Mouse (Mus musculus) kidney, adult 8-10 months (tissue): Measurements from ENCODE around the gene D6Ertd527e.

ENCODE experiments used
- DNase-seq, 2 experiments: peaks; one replicate each; pipeline ENCODE4 v3.0.0; 2022

The D6Ertd527e gene

DNA sequence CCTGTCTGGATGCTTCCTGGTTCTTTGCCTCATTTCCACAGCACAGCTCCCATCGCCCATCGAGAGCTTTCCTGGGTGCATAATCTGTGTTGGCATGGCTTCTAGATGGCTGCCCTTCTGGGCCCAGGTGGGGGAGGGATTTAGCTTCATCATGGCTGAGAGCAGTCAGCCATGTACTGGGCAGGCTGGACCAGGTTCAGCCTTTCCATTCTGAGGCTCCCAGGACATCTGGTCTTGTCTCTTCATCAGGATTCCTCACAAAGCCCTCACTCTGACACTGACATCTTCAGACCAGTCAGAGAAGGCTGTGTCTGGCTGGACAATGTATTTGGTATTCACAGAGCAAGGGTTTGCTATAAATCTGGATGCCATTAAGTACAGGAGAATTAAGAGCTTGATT lies 11.4 kb downstream of the D6Ertd527e start:
- no peak for DNase-seq

DNA sequence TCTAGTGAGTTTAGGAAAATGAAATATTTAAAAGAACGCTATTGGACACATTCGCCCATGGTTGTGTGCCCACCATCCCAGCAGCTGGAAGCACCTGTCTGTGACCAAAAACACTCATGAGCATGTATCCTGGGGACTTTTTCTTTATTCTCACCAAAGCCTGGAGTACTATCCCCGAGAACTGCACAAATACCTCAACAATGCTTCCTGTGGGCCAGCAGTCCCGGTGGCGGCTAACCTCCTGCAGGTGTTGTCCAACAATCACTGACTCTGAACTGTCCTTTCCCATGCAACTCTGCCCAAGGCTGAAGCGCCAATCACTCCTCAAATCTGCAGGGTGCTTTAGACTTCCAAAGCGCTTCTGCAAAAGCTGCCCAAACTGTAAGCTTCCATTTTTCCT lies 12.1 kb downstream of the D6Ertd527e start:
- no peak for DNase-seq

DNA sequence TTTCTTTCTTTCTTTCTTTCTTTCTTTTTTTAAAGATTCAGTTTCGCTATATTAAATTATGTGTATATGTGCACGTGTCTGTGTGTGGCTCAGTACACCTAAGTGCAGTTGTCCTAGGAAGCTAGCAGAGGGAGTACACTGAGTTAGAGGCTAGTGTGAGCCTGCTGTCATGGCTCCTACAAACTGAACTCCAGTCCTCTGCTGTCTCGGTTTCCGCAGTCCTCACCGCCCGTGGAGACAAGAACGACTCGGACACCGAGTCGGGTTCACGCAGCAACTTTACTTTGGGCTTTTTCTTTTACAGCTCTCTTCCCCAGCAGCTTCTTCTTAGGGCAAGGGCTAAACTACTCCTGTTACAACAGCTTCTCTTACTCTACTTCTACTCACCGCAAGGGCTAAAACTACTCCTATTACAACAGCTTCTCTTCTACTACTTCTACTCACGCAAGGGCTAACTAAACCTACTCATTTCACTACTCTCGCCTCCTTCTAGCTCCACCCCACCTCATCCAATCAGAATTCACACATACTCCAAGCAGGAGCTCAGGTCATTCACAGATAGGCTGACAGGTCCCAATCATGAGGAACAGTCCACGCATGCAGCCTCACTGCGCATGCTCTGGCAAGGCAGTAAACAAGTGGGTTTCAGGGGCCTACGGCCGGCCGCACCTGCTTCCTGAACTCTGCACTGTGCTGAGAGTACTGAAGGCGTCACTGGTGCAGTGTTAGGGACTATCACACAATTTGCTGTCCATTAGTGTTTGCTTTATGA lies 14.7 kb downstream of the D6Ertd527e start:
- no peak for DNase-seq

DNA sequence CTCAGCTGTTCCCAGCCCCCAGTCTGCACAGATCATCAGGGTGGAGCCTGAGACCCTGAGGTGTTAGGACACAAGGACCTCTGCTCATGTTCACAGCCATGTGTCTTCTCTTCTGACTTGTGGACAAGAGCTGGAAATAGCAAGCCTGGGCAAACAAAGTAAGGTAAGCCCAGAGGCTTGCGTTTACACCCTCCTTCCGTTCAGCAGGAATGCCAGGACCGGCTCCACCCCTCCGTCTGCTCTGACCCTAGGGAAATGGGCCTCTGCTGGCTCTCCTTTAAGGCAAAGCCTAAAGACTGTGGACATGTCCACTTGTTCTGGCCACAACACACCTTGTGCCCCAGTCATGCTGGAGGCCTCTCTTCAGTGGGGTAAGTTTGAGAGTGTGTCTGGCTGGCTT lies 15.4 kb downstream of the D6Ertd527e start:
- no peak for DNase-seq

DNA sequence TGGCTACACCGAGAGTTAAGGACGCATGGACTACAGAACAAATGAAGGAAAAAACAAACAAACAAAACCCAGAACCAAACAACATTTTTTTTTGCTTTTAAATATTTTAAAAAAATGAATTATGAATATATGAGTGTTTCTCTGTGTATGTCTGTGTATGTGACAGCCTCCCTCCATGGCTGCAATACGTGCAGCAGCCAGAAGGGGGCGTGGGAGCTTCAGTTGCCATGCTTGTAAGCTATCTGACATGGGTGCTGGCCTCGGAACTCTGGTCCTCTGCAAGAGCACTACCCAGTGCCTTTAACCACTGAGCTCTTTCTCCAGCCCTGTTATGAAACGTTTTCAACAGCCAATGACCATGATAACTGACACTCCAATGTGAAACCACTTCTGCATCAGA lies 16.1 kb downstream of the D6Ertd527e start:
- DNase-seq, result no peak

DNA sequence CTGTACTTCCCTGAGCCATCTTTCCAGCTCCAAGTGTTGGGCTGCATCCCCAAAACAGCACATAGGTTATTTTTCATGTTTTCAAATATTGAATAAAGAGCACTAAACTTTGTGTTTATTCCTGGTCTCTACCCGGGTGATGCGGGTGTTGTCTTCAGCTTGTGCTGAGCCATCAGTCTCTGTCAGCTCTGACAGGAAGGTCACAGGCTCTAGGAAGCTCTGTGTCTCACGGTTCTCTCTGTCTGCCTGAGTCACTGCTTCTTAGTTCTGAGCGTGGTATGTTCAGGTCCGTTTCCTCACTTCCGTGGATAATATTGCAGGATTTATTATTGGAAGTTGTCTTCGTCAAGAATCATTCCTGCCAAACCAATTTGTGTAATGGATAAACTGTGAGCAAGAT lies 17.4 kb downstream of the D6Ertd527e start:
- no peak for DNase-seq

DNA sequence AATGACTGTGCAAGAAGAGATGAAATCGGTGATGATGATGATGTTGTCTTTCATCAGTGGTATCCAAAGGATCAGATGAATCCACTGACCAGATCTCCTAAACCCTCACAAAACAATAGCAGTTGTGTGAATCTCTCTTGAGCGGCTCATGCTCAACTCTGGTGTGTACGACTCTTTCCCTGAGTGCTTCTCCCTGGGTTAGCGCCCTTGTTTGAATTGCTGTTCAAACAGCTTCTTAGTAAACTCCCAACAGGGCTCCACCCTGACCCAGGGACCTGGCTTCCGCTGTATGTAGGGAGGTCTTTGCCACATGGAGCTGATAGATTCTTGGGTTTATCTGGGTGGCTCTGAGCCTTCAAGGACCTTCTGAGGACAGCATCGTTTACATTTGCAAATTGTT lies 18.9 kb downstream of the D6Ertd527e start:
- no peak for DNase-seq

DNA sequence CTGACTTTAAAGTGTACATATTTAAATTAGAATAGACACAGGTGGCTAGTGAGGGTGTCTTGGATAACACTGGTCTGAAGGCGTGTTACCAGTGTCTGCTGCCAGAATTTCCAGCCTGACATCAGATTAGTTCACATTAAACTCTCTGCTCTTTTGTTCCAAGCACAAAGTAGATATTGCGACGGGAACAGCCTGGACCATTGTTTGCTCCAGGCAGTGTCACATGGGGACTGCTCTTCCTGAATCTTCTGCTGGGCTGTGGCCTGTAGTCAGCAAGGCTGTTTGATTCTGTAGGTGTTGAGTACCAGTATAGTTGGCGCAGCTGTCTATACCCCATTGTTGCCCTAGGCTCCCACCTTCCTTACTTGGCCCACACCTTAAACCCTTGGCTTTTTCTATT lies 19.4 kb downstream of the D6Ertd527e start:
- DNase-seq, result no peak

DNA sequence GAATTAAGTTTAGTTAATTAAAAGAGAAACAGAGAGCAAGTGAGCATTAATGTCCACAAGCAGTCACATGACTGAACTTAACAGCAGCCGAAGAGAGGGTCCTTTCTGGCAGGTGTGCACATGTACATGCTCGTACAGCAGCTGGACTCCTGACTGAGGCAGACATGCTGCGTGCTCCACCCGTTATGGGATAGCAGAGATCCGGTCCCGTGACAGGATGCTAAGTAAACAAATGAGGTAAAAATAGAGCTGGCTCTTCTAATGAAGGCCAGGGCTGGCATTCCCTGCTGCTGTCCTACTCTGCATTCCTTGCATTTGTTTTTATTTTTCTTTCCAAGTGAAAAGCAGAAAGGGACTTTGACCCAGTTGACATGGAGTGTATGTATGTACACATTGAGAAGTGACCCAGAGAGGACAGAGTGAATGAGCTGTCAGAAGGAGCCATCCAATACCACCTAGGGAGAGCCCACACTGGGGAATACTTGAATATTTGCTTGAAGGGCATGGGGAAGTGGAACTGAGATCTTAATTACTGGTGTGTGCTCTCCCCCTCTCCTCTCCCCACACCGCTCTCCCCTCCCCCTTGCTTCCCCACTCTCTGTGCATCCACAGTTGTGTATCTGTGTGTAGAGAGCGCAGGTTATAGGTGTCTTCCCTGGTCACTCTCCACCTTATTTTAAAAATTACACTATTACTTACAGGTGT lies 22.7 kb downstream of the D6Ertd527e start:
- no peak for DNase-seq

DNA sequence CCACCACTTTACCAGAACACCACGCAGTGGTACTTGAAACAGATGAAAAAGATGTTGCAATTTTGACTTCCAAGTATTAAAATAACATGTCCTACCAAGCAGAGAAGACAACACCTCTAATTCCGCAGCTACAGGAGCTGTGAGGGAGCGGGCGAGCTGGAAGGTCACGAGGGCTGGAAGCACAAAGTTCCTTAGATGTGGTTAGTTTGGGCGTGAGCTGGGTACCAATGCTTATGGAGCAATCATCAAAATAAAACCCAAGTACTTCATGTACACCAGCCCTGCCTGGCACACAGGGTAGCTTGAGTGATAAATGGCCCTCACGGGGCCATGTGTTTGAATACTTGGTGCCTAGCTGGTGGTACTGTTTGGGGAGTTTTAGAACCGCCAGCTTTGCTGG lies 25.3 kb downstream of the D6Ertd527e start:
- DNase-seq, result no peak

DNA sequence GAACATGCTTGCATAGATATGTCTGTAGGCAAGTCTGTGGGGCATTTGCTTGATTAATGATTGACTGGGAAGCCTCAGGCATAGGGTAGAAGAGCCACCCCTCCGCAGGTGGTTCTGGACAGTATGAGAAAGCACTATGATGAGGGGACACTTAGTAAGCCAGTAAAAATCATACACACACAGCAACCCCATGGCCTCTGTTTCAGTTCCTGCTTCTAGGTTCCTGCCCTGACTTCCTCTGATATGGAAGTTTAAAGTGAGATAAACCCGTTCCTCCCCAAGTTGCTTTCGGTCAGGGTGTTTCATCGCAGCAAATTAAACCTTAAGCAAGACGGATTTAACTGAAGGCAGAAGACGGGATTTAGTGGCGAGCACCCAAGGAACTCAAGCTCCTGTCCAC lies 26.1 kb downstream of the D6Ertd527e start:
- DNase-seq, result no peak

DNA sequence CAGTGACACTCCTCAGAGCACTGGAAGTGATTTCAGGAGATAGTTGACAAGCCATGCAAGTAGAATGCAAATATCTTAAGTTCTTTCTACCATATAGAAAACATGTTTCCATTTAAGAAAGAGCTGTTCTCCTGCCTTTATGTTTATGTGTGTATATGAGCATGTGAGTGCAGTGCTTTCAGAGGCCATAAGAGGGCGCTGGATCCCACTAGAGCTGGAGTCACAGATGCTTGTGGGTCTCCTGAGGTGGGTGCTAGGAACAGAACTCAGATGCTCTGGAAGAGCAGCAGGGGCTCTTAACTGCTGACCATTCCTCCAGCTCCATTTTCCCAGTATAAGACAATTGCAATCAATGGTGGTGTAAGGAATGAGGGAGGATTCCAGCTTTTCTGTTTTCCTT lies 26.5 kb downstream of the D6Ertd527e start:
- DNase-seq, result no peak

DNA sequence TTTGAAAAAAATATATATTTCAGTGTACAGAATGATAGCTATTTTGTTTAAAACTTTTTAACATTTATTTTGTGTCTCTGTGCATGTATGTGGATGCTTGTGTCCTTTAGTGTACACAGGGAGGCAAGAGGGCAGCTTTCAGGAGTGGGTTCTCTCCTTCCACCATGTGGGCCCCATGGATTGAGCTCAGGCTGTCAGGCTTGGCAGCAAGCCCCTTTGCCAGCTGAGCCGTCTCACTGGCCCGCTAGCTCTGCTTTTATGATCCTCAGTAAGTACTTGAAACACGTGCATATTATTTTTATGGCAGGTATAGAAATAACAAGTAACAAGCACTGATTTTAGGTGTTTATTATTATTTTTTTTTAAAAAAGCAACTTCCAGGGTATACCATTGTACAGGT lies 29.0 kb downstream of the D6Ertd527e start:
- DNase-seq, result no peak

DNA sequence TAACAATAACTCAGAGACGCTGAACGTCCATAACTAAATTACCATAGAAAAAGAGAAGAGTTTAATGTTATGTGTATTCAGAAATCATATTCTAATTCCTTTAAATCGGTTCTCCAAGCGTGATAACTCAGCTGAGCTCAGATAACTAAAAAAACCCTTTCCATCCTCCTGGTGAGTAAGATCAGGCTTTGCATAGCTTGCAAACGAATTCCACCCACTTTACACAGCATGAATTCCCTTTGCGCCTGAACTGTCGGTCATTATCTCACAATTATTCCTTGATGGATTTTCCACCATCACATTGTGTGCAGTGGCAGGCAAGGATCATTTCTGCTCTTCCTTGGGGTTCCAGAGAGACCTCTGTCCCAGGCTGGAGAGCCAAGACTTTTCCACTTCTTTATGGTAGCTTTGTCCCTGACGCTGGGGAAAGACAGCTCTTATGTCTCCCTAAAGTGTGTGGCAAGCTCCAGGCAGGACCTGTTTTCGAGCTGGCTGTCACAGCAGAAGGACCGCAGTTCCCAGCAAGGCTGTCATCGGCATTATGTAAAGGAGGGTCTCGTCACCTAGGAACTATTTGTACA lies 29.5 kb downstream of the D6Ertd527e start:
- no peak for DNase-seq

DNA sequence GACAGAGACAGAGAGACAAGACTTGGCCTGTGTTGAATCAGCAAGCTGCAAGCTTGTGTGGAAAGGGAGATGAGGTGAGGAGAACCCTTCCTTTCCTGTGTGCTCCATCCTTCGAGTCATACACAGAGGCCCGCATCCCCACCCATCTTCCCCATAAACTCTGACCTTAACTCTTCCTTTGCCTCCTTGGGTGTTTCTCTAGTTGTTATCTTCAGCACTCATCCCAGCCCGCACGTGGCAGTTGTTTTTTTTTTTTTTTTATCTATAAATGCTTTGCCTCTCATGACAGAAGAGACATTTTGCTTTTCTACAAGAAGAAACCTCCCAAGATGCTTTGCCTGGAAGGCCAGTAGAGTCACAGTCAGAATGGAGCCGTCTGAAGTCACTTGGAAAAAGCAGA lies 33.9 kb downstream of the D6Ertd527e start:
- no peak for DNase-seq

DNA sequence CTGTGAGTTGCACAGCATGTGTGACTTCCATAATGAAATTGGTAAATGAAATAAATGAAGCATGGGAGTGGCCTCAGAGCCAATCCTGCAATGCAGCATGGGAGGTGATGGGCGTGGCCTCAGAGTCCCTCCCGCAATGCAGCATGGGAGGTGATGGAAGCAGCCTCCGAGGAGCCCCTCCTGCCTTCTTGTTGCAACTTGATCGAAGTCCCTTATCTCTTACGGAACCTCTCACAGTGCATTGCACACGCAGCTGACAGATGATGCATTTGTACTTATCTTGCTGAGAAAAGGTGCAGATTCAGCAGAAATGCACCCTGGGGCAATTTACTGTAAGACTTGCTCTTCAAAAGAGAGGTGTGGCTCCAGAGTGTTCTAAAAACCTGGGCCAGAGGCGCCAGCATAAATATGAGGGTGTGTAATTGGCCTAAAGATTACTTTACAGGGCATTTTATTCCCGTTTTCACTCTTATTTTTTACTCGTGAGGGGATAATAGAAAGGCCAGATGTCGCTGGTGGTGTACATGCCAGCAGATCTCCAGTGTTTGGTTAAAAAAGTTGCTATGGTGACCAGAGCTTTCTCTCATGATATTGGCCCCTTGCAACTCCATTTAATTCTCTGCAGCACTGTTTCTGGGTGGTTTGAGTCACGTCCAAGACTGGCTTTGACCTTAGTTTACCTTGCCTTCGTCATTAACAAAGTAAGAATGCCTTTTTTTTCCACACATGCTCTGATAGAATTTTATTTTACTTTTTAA lies 35.4 kb downstream of the D6Ertd527e start:
- DNase-seq, result no peak

DNA sequence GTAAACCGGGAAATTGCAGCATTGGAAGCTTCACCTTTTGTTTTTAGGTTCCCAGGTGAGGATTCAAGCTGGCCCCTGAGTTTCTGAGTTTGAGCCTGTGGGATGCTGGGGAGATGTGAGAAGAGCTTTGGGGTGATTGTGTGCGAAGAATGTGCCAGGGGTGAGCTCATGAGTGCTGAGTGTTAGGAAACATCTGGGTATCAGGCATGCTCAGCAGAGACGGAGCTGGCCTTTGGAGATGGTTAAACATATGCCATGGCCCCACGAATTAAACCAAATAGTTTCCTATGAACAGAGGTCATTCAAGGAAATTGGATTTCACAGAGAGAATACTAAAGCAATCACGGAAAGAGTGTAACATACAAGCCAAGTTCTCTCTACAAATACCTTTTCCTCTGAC lies 37.7 kb downstream of the D6Ertd527e start:
- no peak for DNase-seq

DNA sequence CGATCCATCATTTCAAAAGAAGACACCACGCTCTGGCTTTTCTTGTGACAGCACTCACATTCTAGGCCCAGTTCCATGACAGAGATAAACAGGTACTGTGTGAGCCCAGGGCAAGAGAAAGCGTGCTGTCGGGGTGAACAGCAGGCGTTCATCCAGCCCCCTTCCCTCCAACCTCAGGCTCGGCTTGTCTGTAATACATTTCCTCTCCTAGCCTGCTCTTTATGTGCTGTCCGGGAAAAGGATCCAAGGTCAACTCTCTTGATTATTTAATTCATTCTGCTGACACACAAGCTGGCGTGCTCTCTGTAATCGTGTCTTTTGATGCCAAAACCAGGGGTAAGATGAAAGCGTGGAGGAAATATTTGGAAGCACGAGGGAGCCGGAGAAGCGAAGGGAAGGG lies 39.0 kb downstream of the D6Ertd527e start:
- no peak for DNase-seq

DNA sequence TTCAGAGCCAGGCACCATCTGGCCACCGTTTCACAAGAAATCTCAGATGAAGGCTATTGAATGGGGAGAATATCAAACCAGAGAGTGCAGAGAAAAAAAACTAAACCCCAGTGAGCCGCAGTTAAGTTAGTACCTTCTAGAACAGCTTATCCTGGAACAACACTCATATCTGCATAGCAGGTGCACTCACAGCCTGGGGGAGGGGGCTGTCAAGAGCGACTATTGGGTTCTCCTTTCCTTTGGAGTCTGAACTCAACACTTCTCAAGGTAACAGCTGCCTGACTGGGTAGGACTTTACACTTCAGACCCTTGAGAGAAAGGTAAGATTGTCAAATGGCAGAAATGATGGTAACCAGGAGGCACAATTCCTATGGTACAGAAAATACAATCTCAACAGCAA lies 43.4 kb downstream of the D6Ertd527e start:
- DNase-seq, result no peak

DNA sequence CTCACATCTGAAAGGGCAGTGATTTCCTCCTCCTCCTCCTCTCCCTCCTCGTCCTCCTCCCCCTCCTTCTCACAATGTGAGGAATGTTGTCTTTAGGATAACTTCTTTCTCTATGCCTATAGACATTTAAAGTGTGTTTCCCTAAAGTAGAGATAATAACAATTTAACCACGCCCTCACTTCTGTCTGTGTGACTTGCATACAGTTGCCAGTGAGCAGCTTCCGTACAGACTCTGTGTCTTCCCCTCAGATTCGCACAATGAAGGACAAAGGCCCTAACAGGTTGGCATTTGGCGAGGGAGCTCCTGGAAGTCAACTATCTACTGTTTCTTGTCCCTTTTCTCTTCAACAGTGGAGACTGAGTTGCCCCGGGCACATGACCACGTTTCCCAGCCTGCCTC lies 45.9 kb downstream of the D6Ertd527e start:
- no peak for DNase-seq

DNA sequence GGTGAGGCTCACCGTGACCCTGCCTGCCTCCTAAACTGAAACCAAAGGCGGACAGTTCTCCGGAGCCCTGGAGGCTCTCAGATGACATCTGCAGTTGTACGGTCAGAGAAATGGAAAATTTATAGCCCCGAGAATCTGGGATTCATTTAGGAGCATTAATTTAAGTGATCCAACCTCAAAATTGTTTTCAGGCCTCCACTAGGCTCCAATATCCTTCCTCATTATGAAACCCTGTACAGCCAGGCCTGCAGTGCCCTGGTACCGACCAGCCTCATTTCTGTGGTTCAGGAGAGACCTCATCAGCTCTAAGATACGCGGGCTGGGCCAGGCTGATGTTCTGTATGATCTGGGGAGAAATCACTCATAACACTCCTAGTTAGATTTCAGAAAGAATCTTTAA lies 46.9 kb downstream of the D6Ertd527e start:
- DNase-seq, result no peak

DNA sequence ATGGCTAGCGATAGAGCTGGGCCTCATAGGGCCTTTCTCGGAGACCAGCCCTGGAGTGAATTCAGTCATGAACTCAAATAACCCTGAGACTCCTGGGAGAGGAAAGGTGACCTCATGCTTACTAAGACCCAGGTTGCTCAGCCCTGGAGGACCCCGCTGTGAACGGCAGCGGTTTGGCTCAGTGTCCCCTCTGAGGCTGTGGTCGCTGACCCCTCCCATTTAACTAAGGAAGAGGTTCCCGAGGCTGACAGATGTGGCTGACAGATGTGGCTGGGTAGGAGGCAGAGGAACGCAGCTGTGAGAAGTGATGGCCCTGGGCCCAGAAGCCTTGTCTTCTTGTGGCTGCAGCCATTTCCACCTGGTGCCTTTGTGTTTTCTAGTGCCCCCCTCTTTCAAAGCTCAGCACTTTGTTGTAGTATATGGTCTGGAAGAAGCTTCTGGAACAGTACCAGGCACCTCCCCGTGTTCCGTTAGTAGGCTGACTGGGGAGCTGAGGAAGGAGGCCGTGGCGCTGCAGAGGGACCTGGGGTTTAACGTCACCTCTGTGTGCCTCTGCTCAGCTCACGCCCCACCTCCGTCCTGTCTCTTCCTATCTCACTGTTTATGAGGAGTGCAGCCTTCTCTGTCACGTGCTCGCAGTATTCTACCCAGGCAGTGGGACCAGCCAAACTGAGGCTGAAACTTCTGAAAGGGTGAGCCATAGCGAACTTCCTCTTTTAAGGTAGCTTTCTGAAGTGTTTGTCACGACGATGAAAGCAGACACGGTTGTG lies 48.1 kb downstream of the D6Ertd527e start:
- DNase-seq, result no peak

DNA sequence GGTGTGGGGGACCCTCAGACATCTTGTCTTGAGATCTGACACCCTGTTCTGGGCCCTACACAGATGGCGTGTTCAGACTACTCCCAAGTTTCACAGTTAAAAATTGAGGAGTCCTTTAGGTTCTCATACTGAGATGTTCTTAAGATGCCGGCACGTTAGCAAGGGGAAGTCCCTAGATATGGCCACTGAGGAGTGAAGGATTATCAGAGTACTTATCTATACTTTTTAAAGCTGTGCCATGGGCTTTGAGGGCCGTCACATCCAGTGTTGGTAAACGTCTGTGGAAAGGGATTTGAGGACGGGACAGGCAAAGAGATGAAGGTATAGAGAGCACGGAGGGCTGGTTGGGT lies 48.7 kb downstream of the D6Ertd527e start:
- DNase-seq, result no peak
